Mouse (Mus musculus): ENCODE results near the gene Dip2b.

- no peak for TF ChIP-seq CTCF (IDR thresholded peaks at IDR 0.05; ENCODE audit: borderline replicate concordance, control insufficient read depth, extremely low read depth, insufficient read depth, low read length, poor library complexity)
- no peak for TF ChIP-seq POLR2A (IDR thresholded peaks at IDR 0.05; ENCODE audit: control insufficient read depth, extremely low read depth, insufficient read depth, low read length, poor library complexity)
Measured at GRCm38 (mm10) chr15:100082733-100083132, 44.3 kb downstream of the Dip2b start.
